Mouse (Mus musculus): ENCODE measurements at regions not wholly inside any gene's neighbourhood (a gene's known extent, or its start where the extent isn't known, plus 50 kb on each side); places are given as distances from the start of the nearest gene placed in this dataset.

DNA sequence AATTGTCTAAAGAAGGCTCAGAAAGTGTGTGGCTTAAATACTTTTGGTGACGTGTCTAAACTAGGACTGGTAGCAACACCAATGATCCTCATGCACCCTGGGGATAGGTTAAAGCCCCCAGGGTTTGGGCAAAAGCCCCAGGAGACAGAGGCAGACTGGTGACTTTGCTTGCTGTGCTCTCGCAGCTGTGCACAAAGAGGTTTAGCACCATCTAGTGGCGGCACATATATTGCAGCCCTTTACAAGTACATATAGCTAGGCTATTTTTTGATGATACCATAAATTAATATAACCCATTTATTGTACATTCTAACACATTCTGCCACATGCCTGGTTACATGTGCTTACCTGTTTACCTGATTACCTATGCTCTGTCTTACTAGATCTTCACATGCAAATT is 85.8 kb upstream of the 5530400C23Rik start:
- TF ChIP-seq POLR2A (IDR thresholded peaks at IDR 0.05; ENCODE audit: extremely low read depth, insufficient read depth, low read length) (no peak), CTCF (IDR thresholded peaks at IDR 0.05; ENCODE audit: low read depth, low read length) (peak; percentile 67)
